Mouse (Mus musculus) midbrain, postnatal 0 days (tissue): ENCODE results near the gene BC004004. TPM values are rescaled to one million over a fixed set of nuclear protein-coding genes. Genes with fewer than 3 reads are reported as not detected.

Source experiments
- ATAC-seq: fragments of 200-750 bp; cut with Nextera tagmentation; 2 replicates; pipeline ENCODE4 v1.8.0; 2017; ENCODE audit warnings: moderate number of reproducible peaks, mild to moderate bottlenecking, moderate TSS enrichment, moderate library complexity; ENCODE audit not compliant: low FRiP score
- DNase-seq: peaks from one replicate; pipeline ENCODE4 v3.0.0-alpha.2; 2015; ENCODE audit warnings: low spot score
- H3K27ac ChIP-seq: fragments of 300-500 bp; sonication (generic); 2 replicates; pipeline ENCODE4 v1.5.1; 2014; ENCODE audit warnings: low read depth, mild to moderate bottlenecking, low read length, mixed read lengths
- H3K27me3 ChIP-seq: fragments of 300-500 bp; sonication (generic); 2 replicates; pipeline ENCODE4 v1.6.1; 2014; ENCODE audit warnings: low read length, control low read depth, mixed read lengths; ENCODE audit not compliant: insufficient read depth
- H3K36me3 ChIP-seq: fragments of 300-500 bp; sonication (generic); 2 replicates; pipeline ENCODE4 v1.6.1; 2014; ENCODE audit warnings: low read length, control low read depth, mixed read lengths; ENCODE audit not compliant: insufficient read depth
- H3K4me1 ChIP-seq: fragments of 300-500 bp; sonication (generic); 2 replicates; pipeline ENCODE4 v1.6.1; 2014; ENCODE audit warnings: mild to moderate bottlenecking, control low read depth, antibody characterized with exemption, low read length, mixed read lengths; ENCODE audit not compliant: insufficient read depth
- H3K4me2 ChIP-seq: fragments of 300-500 bp; sonication (generic); 2 replicates; pipeline ENCODE4 v1.6.1; 2014; ENCODE audit warnings: low read depth, mild to moderate bottlenecking, low read length, mixed read lengths; ENCODE audit not compliant: poor library complexity, severe bottlenecking
- H3K4me3 ChIP-seq: fragments of 300-500 bp; sonication (generic); 2 replicates; pipeline ENCODE4 v1.5.1; 2014; ENCODE audit warnings: low read depth, mild to moderate bottlenecking, low read length, moderate library complexity
- H3K9ac ChIP-seq: fragments of 300-500 bp; sonication (generic); replicated peaks from 2 replicates; pipeline ENCODE4 v1.6.1; 2014; ENCODE audit warnings: mild to moderate bottlenecking, low read length, moderate library complexity, mixed read lengths; ENCODE audit not compliant: poor library complexity, severe bottlenecking
- H3K9me3 ChIP-seq: fragments of 300-500 bp; sonication (generic); 2 replicates; pipeline ENCODE4 v1.6.1; 2016; ENCODE audit warnings: low read length, control low read depth
- CTCF ChIP-seq: IDR thresholded peaks from 2 replicates; pipeline ENCODE4 v1.5.1; 2016; ENCODE audit warnings: antibody characterized with exemption, mild to moderate bottlenecking
- WGBS: fragments of 180-500 bp; shearing (Covaris S2); extraction: QIAGEN DNeasy Blood & Tissue Kit; methylation state at CpG from one replicate; pipeline ENCODE4 v1.1.7; 2014; 5-methylcytosine and 5-hydroxymethylcytosine counted together
- polyA plus RNA-seq: library from polyadenylated mRNA; unstranded; fragments of >200 nt; fragmentation: Nextera tagmentation; extraction: Ambion mirVana; gene quantifications from 2 replicates; pipeline ENCODE4 v1.2.1, GENCODE M21; 2015
- total RNA-seq: library from RNA; depleted of rRNA; stranded (reverse); fragments of >200 nt; gene quantifications from 2 replicates; pipeline ENCODE4 v1.2.3, GENCODE M21; 2014; rRNA removed

BC004004 gene
- total and polyA plus RNA-seq, 2 experiments from 2014 or later: 120 to 146 TPM

DNA sequence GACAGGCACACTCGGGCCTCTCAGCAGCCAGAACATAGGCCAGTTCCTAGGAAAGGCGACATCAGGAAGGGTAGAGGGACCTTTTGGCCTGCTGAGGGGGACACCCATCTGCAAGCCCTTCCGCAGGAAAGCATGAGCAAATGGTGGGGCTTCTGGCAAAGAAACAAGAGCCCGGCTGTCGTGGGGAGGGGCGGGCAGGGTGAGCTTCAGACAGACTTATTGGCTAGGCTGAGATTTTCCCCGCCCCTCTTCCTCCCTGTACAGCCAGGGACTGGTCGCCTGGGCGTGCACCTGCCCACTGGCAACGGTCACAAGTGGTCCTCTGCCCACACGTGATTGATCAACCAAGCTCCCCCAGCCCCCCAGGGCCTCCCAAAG, 87.9 kb downstream of the BC004004 start:
- DNase-seq (peak; percentile 97), ATAC-seq (peak; percentile 94)
- Histone ChIP-seq H3K27me3 (no peaks in the 10 kb centered on the region), H3K4me3 (peak overlapping the region; percentile 29), H3K36me3 (no peaks in the 10 kb centered on the region), H3K4me2 (peak overlapping the region; percentile 52), H3K9me3 (no peaks in the 10 kb centered on the region), H3K9ac (peak overlapping the region; percentile 46), H3K4me1 (peaks cover 8% of the 10 kb centered on the region), H3K27ac (peak overlapping the region; percentile 97)
- under 1% methylated on average over 10 of the region's 11 CpGs for whole genome bisulfite sequencing
- no peak for TF ChIP-seq CTCF

DNA sequence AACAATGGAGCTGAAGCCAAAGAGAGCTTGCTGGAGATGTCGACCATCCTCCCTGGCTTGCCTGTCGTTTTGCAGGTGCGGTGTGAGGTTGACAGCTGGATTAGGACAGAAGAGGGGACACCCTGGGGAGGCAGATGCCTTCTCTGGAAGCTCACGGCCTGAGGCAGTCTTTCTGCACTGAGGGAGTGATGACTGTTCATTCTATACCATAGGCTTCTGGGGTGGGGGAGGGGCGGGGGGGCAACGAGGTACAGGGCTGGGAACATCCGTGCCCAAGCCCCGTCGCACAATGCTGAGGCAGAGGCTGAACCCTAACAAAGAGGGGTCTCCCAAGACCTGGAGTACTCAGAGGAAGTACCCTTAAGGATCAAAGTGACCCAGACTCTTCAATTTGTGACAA, 88.3 kb downstream of the BC004004 start:
- no peaks in the 10 kb centered on the region for H3K27me3 ChIP-seq
- WGBS: 6% methylated on average over 9 of the region's 9 CpGs
- no peak for TF ChIP-seq CTCF
- no peaks in the 10 kb centered on the region for H3K9me3 ChIP-seq
- H3K4me2 ChIP-seq: peak overlapping the region; percentile 52
- DNase-seq (no peak), ATAC-seq (peak; percentile 59)
- H3K4me3 ChIP-seq: peak overlapping the region; percentile 29
- no peaks in the 10 kb centered on the region for H3K36me3 ChIP-seq
- H3K9ac ChIP-seq: peak overlapping the region; percentile 46
- peak overlapping the region; percentile 97 for H3K27ac ChIP-seq
- peaks cover 8% of the 10 kb centered on the region for H3K4me1 ChIP-seq

DNA sequence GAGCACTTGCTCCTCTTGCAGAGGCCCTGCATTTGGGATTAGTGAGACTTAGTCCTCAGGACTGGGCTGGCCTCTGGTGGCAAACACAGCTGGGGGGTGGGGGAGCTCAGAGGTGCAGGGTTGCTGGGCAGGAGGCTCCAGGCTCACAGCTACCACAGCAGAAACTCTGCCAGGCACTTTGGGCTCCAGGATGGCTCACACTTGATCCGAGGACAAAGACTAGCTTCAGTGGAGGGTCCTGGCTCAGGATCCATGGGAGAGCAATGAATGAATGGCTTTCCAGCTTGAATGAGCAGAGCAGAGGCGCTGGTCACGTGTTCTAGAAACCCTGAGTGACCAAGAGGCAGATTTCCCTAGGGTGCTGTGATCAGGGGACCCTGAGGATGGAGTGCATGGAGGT, 90.3 kb downstream of the BC004004 start:
- ATAC-seq: no peak
- peak; percentile 47 for DNase-seq
- WGBS: 42% methylated on average over 3 of the region's 3 CpGs

GRCm38 (mm10) chr17:29360761-29361221, 92.2 kb downstream of the BC004004 start, which contains the start of gene Fgd2:
TSS of gene Fgd2 (plus strand) at chr17:29360914.
- no peak for DNase-seq
- WGBS: 20% methylated on average over 5 of the region's 5 CpGs
- Histone ChIP-seq H3K36me3 (no peaks in the 10 kb centered on the region), H3K4me3 (no peak within 1 kb of the TSS), H3K9me3 (no peaks in the 10 kb centered on the region), H3K4me2 (no peak within 1 kb of the TSS), H3K27me3 (no peaks in the 10 kb centered on the region), H3K27ac (no peak within 1 kb of the TSS), H3K9ac (no peak within 1 kb of the TSS), H3K4me1 (peaks cover 7% of the 10 kb centered on the region)
- ATAC-seq: no peak
- TF ChIP-seq CTCF: peak; percentile 49

More for the DNA sequence above, 90.3 kb downstream of the BC004004 start:
- Histone ChIP-seq H3K4me2 (no peak overlapping the region), H3K9me3 (no peaks in the 10 kb centered on the region), H3K27ac (no peak overlapping the region), H3K4me1 (peaks cover 8% of the 10 kb centered on the region), H3K27me3 (no peaks in the 10 kb centered on the region), H3K9ac (no peak overlapping the region), H3K4me3 (no peak overlapping the region), H3K36me3 (no peaks in the 10 kb centered on the region)
- TF ChIP-seq CTCF: no peak

GRCm38 (mm10) chr17:29361982-29362691, 93.5 kb downstream of the BC004004 start:
- Histone ChIP-seq H3K9me3 (no peaks in the 10 kb centered on the region), H3K36me3 (no peaks in the 10 kb centered on the region), H3K9ac (no peak overlapping the region), H3K4me1 (no peaks in the 10 kb centered on the region), H3K27ac (no peak overlapping the region), H3K4me3 (no peak overlapping the region), H3K4me2 (no peak overlapping the region), H3K27me3 (no peaks in the 10 kb centered on the region)
- no peak for TF ChIP-seq CTCF
- ATAC-seq (no peak), DNase-seq (no peak)
- 71% methylated on average over 8 of the region's 8 CpGs for WGBS

DNA sequence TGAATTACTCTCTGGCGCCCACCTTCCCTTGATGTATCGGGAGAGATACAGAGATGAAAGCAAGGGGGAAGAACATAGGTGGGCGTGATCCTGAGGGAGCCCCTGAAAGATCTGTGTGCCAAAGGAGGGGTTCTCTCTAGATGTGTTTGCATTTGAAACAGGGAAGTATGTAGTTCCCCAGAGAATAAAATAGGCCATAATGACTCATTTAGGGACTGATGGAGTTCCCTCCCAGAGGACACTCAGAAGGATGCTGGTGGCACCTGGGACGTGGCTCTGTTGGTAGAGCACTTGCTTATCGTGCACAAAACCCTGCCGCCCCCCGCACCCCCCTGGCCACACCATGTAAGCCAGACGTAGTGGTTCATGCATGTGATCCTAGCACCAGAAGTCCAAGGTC, 94.5 kb downstream of the BC004004 start:
- ATAC-seq (no peak), DNase-seq (no peak)
- no peak overlapping the region for H3K9ac ChIP-seq
- WGBS: 88% methylated on average over 8 of the region's 8 CpGs
- no peaks in the 10 kb centered on the region for H3K4me1 ChIP-seq
- H3K4me2 ChIP-seq: no peak overlapping the region
- no peak overlapping the region for H3K27ac ChIP-seq
- H3K27me3 ChIP-seq: no peaks in the 10 kb centered on the region
- no peaks in the 10 kb centered on the region for H3K9me3 ChIP-seq
- no peaks in the 10 kb centered on the region for H3K36me3 ChIP-seq
- no peak overlapping the region for H3K4me3 ChIP-seq
- no peak for TF ChIP-seq CTCF

Other genes with a start within 250 kb of the BC004004 start
- 119 and 193 TPM in 2 replicates for gene Srsf3, start 236.2 kb upstream of the BC004004 start, total RNA-seq
- gene Srsf3, start 236.2 kb upstream of the BC004004 start, polyA plus RNA-seq: 284 and 296 TPM in 2 replicates
- 44.4 and 57.7 TPM in 2 replicates for gene Cdkn1a, start 177.8 kb upstream of the BC004004 start, total RNA-seq
- 220 and 237 TPM in 2 replicates for gene Cdkn1a, start 177.8 kb upstream of the BC004004 start, polyA plus RNA-seq
- gene Rab44, start 154.6 kb upstream of the BC004004 start, total RNA-seq: not detected in 2 replicates
- gene Rab44, start 154.6 kb upstream of the BC004004 start, polyA plus RNA-seq: not detected in 2 replicates
- gene Cpne5, start 30.6 kb upstream of the BC004004 start, total RNA-seq: 85.1 and 86.5 TPM in 2 replicates
- 88.9 and 90.2 TPM in 2 replicates for gene Cpne5, start 30.6 kb upstream of the BC004004 start, polyA plus RNA-seq
- 70.3 and 77.9 TPM in 2 replicates for gene Ppil1, start 4.6 kb upstream of the BC004004 start, total RNA-seq
- 95.7 and 103 TPM in 2 replicates for gene Ppil1, start 4.6 kb upstream of the BC004004 start, polyA plus RNA-seq
- 4.3 and 4.6 TPM in 2 replicates for gene Pi16, start 48.9 kb downstream of the BC004004 start, total RNA-seq
- gene Pi16, start 48.9 kb downstream of the BC004004 start, polyA plus RNA-seq: 3.3 and 4.0 TPM in 2 replicates
- gene Mtch1, start 79.1 kb downstream of the BC004004 start, total RNA-seq: 605 and 625 TPM in 2 replicates
- gene Mtch1, start 79.1 kb downstream of the BC004004 start, polyA plus RNA-seq: 510 and 517 TPM in 2 replicates
- 13.4 and 27.3 TPM in 2 replicates for gene Fgd2, start 92.1 kb downstream of the BC004004 start, total RNA-seq
- 14.4 and 16.5 TPM in 2 replicates for gene Fgd2, start 92.1 kb downstream of the BC004004 start, polyA plus RNA-seq
- 8.3 and 10.9 TPM in 2 replicates for gene Pim1, start 222.0 kb downstream of the BC004004 start, total RNA-seq
- gene Pim1, start 222.0 kb downstream of the BC004004 start, polyA plus RNA-seq: 10.6 and 12.7 TPM in 2 replicates